Mouse (Mus musculus) urinary bladder, postnatal 25 days (tissue): ENCODE data around the gene Ifnab.

Experiments used
- DNase-seq: peaks from one replicate; pipeline ENCODE4 v3.0.0; 2022; ENCODE audit warnings: low spot score

Ifnab gene

GRCm38 (mm10) chr4:88676824-88677223 lies 14.3 kb downstream of the Ifnab start, which contains the start of gene Ifna16:
Gene Ifna16, minus strand, starts transcription at chr4:88676924.
- no peak for DNase-seq

GRCm38 (mm10) chr4:88655461-88655860 lies 35.7 kb downstream of the Ifnab start:
- no peak for DNase-seq

GRCm38 (mm10) chr4:88653644-88654043 lies 37.5 kb downstream of the Ifnab start:
- no peak for DNase-seq

GRCm38 (mm10) chr4:88644359-88644758 lies 46.8 kb downstream of the Ifnab start, which contains the start of gene Ifna13:
Gene Ifna13, minus strand, starts transcription at chr4:88644459.
- no peak for DNase-seq

- DNase-seq: no peak
These were observed 48.6 kb downstream of the Ifnab start for GRCm38 (mm10) chr4:88642526-88642925.

- DNase-seq: peak; percentile 100
These were observed 49.9 kb downstream of the Ifnab start for GRCm38 (mm10) chr4:88641077-88641831.

- no peak for DNase-seq
These were observed 50.5 kb downstream of the Ifnab start for GRCm38 (mm10) chr4:88640704-88641076.
